Mouse (Mus musculus) spleen, adult 2 months (tissue): ENCODE measurements around the gene Zfp455.

Source experiments
- CTCF ChIP-seq: fragments of 200-500 bp; IDR thresholded peaks from 2 replicates; pipeline ENCODE4 v1.5.1; 2011; ENCODE audit warnings: mild to moderate bottlenecking, inconsistent platforms; ENCODE audit not compliant: insufficient read depth, insufficient read length, insufficient replicate concordance; ENCODE audit errors: extremely low read depth
- POLR2A ChIP-seq: fragments of 200-500 bp; IDR thresholded peaks from 2 replicates; pipeline ENCODE4 v1.6.1; 2011; ENCODE audit warnings: low read depth, low read length, inconsistent platforms

GRCm38 (mm10) chr13:67194340-67194894 is at the start of gene Zfp455:
- TF ChIP-seq POLR2A (no peak; the same call in 1 of the 2 replicates), CTCF (no peak)
